Mouse (Mus musculus) mouse embryonic stem cell (cell line): ENCODE measurements around the gene Ccdc85c.

ENCODE experiments used
- in situ Hi-C, 2 experiments: fragments of 300-500 bp; cut with MboI; formaldehyde crosslinking; loops; 1 replicate in 1 of 2; 3 replicates in 1 of 2; pipeline ENCODE4 v1.14.3; 2019 to 2020; ENCODE audit warnings: low sequenced_read_pairs in 2 of 2, low pct_unique_long_range_greater_than_20kb in 1 of 2, mixed read lengths in 1 of 2; ENCODE audit not compliant: unreplicated experiment in 1 of 2

The Ccdc85c gene

DNA sequence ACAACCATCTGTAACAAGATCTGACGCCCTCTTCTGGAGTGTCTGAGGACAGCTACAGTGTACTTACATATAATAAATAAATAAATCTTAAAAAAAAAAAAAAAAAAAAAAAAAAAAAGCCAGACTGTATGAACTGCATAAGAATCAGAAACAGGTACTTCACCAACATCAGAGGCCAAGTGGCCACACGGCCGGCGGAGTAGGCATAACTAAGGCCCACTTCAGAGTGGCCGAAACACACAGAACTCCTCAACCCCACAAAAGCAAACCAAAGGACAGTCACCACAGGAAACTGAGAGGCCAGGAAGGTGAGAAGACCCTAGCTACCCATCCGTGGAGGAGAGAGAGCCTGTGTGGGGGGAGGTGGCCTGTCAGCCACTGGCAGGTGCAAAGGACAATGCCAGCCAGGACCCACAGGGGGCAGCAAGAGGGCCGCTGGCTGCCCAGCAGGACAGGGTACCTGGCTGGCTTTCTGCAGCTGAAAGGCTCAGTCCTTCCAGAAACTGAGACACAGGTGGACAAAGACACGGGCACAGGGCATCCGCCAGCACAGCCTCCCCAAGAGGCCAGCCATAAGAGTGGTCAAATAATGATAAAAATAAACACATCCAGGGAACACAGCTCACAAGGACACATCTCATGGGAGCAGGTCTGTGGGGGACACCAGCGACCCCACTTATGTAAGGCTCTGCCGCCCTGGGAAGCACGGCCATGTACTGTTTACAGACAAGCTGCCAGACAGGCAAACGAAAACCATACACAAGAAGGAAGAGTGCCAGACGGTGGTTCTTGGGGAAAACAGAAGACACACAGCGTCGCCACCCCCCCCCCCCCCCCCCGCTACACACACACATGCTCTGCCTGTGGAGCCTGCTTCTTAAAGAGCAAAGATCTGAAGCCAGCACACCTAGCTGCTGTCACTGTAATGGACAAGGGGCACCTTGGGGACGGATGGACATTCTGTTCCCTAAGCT lies 44.1 kb downstream of the Ccdc85c start:
- in situ Hi-C loops = no loop called here

DNA sequence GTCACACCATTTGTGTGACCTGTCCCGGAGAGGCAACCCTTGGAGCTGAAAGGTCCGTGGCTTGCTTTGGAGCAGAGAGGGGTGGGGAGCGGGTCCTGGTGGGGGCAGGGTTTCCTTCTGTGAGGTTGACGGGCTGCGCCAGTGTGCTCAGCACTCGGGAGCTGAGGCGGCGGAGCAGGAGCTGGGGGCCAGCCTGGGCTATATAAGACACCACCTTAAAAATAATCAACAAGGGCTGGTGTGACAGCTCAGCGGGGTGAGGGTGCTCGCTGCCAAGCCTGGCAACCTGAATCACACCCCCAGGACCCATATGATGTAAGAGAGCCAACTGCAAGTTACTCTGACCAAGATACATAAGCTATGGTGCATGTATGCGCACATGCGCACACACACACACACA lies 45.1 kb downstream of the Ccdc85c start:
- in situ Hi-C loops = no loop called here

DNA sequence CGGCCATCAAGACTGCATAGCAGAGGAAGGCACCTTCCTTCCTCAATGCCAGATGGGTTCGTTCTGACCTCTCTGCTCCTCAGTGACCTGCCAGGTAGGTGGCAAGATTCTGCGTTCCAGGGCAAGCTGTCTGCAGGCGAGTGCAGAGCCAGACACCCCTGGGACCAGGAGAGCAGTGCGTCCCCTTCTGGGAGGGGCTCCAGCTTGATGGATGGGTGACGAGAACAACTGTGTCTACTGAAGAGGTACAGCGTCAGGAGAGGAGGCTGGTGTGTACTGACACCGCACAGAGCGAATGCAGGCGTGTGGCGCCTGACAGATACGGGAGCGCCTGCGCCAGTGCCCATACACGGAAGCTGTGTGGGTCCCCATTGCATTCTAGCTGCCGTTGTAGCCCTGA lies 47.7 kb downstream of the Ccdc85c start:
- in situ Hi-C loops = no loop called here

DNA sequence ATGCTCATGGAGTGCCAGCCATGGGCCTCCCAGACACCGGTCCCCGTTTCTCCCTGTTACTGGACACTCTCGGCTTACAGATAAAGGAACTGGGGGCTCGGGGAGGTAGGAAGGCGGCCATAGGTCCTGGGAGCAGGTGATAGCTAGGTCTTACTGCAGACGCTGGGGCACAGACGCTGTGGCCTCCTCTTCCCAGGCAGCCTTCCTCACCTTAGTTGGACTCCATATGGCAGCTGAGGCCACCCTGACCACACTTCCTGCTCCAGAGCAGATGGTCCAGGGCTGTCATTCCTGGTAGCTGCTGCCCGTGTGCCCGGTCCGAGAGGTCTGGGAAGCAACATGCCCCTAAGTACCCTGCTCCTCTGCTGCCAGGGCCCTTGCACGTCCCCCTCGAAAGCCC lies 48.3 kb downstream of the Ccdc85c start:
- in situ Hi-C loops = no loop called here

DNA sequence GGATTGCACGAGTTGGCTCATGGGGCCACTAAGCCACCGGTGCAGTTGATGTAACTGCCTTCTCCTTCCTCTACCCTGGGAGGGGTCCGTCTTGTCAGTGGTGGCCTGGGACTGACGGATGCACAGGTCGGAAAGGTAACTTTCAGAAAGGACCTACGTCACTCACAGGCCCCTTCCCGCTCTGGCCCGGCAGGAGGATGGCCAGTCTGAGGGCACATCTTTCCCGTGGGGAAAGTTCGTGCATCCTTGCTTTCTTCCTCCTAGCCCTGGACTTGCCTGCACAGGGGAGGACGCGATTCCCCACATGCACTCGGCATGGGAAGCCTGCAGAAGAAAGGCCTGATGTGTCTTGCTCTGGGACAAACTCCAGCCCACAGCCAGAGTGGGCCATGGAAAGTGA lies 49.0 kb downstream of the Ccdc85c start:
- in situ Hi-C loops = no loop called here

DNA sequence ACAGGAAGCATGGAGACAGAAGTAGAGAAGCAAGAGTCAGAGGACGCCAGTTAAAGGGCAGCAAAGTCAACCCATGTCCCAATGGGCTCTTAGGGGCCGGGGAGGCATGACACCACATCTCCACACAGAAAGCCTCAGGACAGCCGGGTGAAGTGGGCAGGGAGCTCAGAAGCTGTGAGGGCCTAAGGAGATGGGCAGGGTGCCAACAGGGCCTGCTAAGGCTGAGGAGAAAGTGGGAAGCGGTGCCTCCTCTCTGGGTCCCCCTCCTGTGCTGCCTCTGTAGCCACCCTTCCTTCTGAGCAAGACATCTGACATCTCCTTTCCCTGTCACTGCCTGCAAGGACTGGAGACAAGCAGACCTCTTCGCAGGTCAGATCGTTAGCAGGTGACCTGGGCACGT lies 49.4 kb downstream of the Ccdc85c start:
- in situ Hi-C loops = no loop called here

DNA sequence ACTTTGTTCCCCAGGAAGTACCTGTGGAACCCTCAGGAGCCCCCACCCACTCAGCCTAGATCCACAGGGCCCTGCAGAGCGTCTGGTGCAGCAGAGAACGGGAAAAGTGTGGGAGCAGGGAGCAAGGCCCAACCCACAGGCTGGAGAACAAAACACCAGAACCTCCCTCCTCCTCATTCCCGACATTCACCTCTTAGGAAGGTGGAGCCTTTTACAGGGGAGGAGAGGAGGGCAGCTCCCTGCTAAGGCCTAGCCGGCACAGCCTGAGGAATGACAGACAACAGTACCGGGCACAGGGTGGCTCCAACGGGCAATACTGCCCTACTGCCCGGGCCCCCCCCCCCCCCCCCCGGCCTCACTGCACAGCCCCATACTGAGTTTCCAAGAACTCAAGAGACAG lies 51.9 kb downstream of the Ccdc85c start:
- in situ Hi-C loops = no loop called here

DNA sequence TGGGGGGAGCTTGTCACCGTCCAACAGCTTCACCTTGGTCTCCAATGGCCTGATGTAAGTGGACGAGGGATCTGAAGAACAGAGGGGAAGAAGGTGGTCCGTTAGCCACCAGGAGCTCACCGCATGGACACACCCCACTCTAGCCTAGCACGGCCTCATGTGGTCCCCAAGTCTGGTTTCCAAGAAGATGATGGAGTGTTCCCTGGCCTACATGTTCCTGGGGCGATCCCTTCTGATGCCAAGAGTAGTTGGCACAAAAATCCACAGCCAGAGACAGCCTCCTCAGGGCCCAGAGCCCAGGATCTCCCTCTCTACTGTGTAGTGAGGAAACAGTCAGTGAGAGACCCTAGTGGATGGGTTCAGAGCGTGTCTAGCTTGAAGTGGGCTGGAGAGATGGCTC lies 53.5 kb downstream of the Ccdc85c start:
- in situ Hi-C loops = no loop called here

DNA sequence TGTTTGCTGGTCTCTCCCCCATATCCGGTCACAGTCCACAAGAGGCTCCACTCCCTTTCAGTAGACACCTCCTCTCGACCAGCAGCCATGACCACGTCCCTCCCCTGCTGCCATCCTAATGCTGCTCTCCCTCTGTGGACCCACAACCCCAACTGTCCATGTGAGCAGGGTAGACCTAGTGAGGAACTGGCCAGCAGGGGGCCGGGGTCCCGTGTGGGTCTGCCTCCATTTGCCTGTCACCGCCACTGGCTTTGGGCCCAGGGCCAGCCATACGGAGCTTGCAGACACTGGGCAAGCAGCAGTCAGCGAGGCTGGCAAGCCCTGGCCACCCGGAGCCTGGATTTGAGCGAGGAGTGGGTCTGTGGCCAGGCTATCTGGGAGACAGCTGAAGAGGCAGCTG lies 54.0 kb downstream of the Ccdc85c start:
- in situ Hi-C loops = no loop called here

DNA sequence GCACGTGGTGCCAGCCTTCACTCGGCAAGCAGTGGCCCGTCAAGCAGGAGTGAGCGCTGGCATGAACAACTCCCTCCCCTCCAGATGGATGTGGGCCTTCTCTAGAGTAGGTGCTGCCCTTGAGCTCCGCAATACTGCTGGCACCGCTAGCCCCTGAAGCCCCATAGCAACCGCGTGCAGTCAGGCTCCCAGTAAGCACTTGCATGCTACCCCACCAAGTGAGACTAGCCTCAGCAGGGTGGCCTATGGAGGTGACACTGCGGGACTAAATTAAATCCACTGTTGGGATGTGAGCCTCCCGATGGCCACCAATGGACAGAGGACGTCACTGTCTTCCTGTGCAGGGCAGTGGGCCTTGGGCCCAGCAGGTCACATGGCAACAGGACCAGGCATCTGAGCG lies 54.6 kb downstream of the Ccdc85c start:
- in situ Hi-C loops = no loop called here

DNA sequence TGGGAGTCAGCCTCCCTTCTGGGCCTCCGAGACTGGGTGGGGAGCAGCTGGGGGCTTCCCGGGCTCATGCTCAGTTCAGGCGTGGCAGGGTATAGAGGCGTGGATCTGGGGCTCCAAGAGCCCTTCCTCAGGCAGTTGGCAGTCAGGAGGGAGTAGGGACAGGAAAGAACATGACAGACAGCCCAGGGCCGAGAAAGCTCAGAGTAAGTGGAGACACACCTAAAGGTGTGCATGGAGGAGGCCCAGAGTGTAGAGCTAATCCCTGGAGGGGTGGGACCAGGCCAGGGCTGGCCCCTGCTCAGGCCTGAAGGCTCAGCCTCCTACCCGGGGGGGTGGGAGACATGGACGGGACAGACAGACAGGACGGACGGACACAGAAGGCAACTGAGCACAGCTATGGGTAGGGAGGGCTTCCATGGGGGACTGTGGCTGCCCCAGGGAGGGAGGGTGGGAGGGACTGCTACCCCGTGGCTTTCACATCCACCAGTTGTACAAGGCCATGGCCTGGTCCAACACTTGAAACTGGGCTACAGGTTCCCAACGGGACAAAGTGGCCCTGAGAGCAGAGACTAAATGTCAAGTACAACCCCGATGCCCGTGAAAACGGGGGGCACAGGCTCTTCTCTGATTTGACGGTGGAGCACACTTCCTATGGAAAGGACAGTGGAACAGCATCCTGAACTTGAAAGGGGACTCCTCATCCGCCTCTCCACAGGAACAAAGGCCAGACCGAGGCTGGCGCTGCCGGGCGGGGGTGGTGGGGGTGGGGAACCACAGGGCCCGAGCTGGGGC lies 55.2 kb downstream of the Ccdc85c start:
- in situ Hi-C loops = loop anchor here in 1 of 2 experiments (5.0 kb wide), 1 partner anchor 77 kb away; no protein-coding TSS in a partner anchor

DNA sequence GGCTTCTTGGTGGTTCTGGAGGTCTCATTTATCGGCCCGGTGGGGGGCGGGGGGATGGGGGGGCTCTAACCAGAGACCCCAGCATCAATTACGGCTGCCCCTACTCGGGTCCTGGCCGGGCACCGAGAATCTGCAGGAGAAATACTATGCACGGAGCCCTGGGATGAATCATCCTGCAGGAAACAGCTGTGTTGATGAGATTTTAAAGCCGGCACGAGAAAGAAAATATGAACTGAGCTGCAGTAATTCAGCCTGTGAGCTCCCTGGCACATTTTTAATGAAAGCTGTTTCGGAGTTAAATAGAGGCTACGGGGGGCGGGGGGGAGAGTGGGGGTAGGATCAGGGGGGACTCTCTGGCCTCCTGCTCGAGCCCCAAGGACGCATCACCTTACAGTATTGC lies 56.1 kb downstream of the Ccdc85c start:
- in situ Hi-C loops = loop anchor here in 1 of 2 experiments (5.0 kb wide), 1 partner anchor 78 kb away; no protein-coding TSS in a partner anchor

DNA sequence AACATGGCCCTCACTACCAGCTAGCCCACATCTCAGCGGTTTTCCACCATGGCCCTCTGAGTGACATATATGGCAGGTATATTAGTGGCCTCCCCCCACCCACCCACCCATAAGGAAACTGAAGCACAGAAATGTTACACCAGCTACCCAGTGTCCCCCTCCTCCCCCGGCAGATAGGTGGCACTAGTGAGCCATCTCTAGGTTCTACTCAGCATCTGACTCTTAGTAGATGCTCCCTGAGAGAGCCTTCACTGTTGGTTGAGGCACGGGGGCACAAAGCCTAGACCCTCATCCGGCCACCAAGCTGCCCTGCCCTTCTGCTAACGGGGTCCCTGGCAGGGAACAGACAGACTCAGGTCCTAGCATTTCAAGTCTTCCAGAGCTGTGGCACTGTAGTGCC lies 57.7 kb downstream of the Ccdc85c start:
- in situ Hi-C loops = loop anchor here in 1 of 2 experiments (5.0 kb wide), 1 partner anchor 80 kb away; no protein-coding TSS in a partner anchor

DNA sequence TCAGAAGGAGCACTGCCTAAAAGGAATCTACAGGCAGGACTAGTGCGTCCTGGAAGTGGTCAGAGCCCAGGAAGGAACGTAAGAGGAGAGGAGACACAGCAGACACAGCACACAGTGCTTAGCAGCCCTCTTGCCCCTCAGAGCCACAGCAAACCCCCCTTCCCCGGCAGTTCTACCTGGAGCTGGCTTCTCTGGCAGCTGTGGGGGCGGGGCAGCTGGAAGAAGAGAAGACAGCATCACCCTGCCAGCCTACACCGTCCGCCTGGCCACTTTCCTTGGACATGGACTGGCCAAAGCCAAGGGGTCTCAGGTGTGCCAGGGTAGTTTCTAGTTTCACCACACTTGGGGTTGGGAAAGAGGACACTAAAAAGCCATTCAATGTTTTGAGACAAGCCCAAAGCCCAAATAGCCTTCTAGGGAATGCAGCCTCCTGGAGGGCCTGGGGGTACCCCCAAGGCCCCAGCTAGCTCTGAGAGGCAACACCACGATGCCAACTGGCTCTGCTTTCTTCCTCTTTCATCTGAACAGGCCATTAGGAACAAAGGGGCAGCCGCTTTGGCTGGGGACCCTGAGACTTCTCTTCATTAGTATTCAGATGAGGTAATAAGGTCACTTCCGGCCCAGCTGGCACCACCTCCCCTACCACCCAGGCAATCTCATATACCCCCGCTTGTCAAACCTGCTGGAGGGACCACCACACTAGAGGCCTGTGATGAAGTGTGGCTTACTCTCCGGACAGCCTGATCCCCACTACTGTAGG lies 58.4 kb downstream of the Ccdc85c start:
- in situ Hi-C loops = loop anchor here in 1 of 2 experiments (5.0 kb wide), 1 partner anchor 81 kb away; no protein-coding TSS in a partner anchor

DNA sequence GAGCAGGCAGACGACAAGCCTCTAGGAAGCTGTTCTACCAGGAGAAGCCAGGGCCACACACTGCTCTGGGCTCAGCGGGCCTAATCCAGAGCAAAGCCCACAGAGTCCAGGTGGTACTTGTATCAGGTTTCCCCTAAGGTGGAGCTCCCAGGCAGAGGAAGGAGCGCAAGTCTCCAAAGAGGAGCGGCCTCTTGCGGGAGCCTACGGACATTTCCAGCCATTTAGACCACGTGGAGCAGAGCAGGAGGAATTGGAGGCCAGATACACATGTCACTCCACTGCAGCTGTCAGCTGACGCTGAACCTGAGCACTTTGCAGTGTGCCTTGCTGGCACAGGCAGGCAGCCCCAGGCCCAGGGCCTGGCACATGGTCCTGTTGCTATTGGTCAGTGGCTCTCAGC lies 60.1 kb downstream of the Ccdc85c start:
- in situ Hi-C loops = loop anchor here in 1 of 2 experiments (5.0 kb wide), 1 partner anchor 82 kb away; no protein-coding TSS in a partner anchor

DNA sequence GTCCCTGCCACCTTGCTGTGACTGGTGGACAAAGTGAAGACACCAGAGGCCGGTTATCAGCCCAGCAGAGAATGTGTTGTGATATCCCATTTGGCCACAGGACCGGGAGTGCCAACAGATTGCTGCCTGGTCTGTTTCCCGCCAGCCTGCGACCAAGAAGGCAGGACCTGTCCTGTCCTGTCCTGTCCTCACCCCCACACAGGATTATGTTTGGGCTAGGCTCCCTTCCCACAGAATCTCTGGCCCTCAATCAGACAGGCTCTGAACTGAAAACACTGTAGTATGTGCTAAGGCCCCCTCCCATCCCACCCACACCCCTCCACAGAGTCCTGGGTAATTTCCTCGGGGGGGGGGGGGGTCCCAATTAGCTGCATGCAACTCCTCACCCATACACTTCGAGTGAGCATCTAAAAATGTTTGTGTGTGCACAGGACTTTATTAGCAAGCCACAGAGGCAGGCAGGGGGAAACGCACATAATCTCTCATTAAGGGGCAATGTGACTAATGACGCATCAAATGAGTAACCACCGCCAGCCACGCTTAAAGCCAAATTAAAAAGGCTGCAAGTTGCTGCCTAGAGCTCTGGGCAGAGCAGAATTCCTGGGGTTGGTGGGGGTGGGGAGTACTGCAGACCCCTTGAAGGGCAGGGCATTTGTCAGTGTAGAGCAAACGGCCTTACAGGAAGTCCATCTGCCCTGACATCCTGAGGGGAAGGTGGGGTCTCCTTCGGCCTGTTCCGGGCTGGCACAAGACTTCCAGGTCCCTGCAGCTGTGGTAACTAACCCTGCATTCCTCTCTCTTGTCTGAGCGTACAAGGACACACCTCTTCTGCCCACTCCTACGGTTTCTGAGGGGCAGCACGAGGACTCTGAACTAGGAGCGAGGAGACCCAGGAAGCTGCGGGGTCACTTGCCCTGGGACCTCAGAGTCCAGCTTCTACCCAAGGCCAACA lies 61.9 kb downstream of the Ccdc85c start:
- in situ Hi-C loops = no loop called here

DNA sequence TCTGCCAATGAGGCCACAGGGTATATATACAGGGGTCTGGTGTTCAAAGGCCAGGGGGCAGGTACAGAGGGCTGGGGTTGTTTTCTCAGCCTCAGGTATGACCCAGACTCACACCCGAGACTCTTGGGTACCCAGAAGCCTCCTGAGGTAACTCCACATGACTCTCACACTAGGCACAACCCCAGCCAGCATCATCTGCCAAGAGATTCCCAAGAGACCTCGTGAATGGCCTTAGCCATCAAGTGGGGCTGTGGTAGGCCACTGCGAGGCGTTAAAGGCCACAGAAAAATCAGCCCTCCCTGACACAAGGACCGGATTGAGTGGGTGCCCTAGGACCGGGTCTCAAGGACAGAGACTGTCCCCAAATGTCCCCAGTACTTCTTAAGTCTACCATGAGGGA lies 62.7 kb downstream of the Ccdc85c start:
- in situ Hi-C loops = no loop called here

DNA sequence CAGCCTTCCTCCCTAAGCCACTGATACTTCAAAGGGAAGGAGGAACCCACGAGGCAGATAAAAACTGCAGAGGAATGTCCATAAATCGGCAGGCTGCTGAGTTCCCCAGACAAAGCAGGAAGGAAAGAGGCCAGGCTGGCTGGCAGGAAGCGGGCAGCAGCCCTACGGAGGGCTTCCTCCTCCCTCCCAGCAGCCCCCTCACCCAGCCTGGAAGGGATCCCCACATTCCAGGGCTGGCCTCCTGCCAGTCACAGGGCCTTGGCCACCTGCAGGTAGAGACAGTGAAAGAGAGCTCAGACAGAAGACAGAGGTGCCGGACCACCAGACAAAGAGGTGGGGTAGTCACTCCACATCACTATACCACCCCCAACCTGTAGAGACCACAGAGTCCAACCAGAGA lies 63.2 kb downstream of the Ccdc85c start:
- in situ Hi-C loops = no loop called here
